Mouse (Mus musculus): ENCODE data around the gene Rchy1. TPM values are rescaled to one million over a fixed set of nuclear protein-coding genes. Genes with fewer than 3 reads are reported as not detected.

The Rchy1 gene
- total and polyA plus RNA-seq, 3 experiments, result 28.2 to 34.1 (median 32.4) TPM

DNA sequence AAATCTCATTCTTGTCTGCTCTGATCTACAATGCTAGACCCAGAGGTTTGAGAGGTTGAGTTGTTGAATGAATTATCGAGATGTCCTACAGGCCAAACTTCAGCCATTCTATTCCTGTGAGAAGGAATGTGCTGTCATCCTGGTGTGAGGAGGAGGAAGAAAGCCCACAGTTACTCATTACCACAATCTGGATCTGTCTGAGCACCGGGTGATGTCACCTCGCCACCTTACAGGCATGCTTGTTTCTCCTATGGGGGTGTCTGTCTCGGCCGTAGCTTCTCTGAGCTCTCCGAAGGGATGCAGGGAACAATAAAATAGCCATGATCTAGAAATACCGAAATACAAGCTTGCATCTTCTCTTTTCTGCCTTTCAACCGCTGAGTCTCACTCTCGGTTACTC lies 12.9 kb upstream of the Rchy1 start:
- dilution Hi-C loops (cut with MboI; ENCODE audit: extremely low pct_ligation_motif_present, extremely low pct_unique_long_range_greater_than_20kb, low sequenced_read_pairs) (no loop called here), in situ Hi-C loops (cut with MboI; ENCODE audit: low pct_ligation_motif_present, low pct_unique_long_range_greater_than_20kb, low sequenced_read_pairs) (no loop called here)
- TF ChIP-seq KAT2A (IDR thresholded peaks at IDR 0.05; ENCODE audit: insufficient replicate concordance, low read length), result no peak
- no peak for TF ChIP-seq ZC3H11A (IDR thresholded peaks at IDR 0.05; ENCODE audit: low read depth, low read length)
- H3K27me3 ChIP-seq (replicated peaks), result no peaks in the 10 kb centered on the region
- no peaks in the 10 kb centered on the region for H3K79me2 ChIP-seq (replicated peaks; ENCODE audit: control insufficient read depth, extremely low read depth, insufficient read depth, poor library complexity, severe bottlenecking)
- H3K27ac ChIP-seq (ENCODE audit: insufficient read depth, low read depth), result no peak overlapping the region
- H3K9ac ChIP-seq (ENCODE audit: insufficient read depth, low read depth), result no peak overlapping the region
- DNase-seq (ENCODE audit: extremely low read depth), result no peak
- H3K36me3 ChIP-seq (replicated peaks in 1 of 2; ENCODE audit: control insufficient read depth in 1 of 2, insufficient read depth in 1 of 2, low read length in 1 of 2), result no peaks in the 10 kb centered on the region
- peaks cover 13 to 18% of the 10 kb centered on the region in 2 experiments for H3K4me1 ChIP-seq (ENCODE audit: control insufficient read depth in 1 of 2, insufficient read depth in 2 of 2)
- H3K4me2 ChIP-seq (ENCODE audit: insufficient read depth, low read depth, poor library complexity, severe bottlenecking), result no peak overlapping the region
- no peaks in the 10 kb centered on the region for H3K9me3 ChIP-seq (replicated peaks; ENCODE audit: low read length)
- no peak overlapping the region for H3K4me3 ChIP-seq (replicated peaks in 1 of 3; ENCODE audit: low read depth in 2 of 3, low read length in 2 of 3, poor library complexity in 1 of 3)

DNA sequence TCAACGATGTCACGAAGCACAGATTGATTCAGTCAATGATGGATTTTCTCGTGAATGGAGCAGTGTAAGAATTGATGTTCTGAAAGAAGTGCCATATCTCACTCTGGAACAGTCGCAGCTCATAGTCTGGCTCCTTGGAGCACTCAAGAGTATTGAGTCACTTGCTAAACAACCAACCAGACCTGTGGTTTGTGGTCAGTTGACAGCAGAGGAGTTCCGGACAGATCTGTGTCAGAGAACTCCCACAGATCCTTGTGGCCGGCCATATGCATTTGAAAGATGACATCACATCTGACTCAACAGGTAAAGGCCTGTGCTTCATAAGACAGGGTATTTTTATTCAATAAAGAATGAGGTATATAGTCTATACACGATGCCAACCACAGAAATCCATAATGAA lies 11.1 kb upstream of the Rchy1 start:
- Histone ChIP-seq H3K27ac (ENCODE audit: insufficient read depth, low read depth) (no peak overlapping the region), H3K9me3 (replicated peaks; ENCODE audit: low read length) (no peaks in the 10 kb centered on the region), H3K27me3 (replicated peaks) (no peaks in the 10 kb centered on the region), H3K79me2 (replicated peaks; ENCODE audit: control insufficient read depth, extremely low read depth, insufficient read depth, poor library complexity, severe bottlenecking) (no peaks in the 10 kb centered on the region), H3K9ac (ENCODE audit: insufficient read depth, low read depth) (no peak overlapping the region), H3K4me3 (replicated peaks in 1 of 3; ENCODE audit: low read depth in 2 of 3, low read length in 2 of 3, poor library complexity in 1 of 3) (no peak overlapping the region), H3K4me1 (ENCODE audit: control insufficient read depth in 1 of 2, insufficient read depth in 2 of 2) (peaks cover 13 to 18% of the 10 kb centered on the region in 2 experiments), H3K4me2 (ENCODE audit: insufficient read depth, low read depth, poor library complexity, severe bottlenecking) (no peak overlapping the region), H3K36me3 (replicated peaks in 1 of 2; ENCODE audit: control insufficient read depth in 1 of 2, insufficient read depth in 1 of 2, low read length in 1 of 2) (peaks cover 2 to 6% of the 10 kb centered on the region in 2 experiments)
- TF ChIP-seq BHLHE40 (IDR thresholded peaks at IDR 0.05; ENCODE audit: low read depth, low read length), result peak; percentile 41; the same call in 1 of the 2 replicates
- peak; percentile 38; the same call in 1 of the 2 replicates for TF ChIP-seq EP300 (IDR thresholded peaks at IDR 0.05; ENCODE audit: low read length)
- TF ChIP-seq CHD1 (IDR thresholded peaks at IDR 0.05; ENCODE audit: low read depth, low read length), result no peak
- peak; percentile 74 for TF ChIP-seq ETS1 (conservative IDR thresholded peaks at IDR 0.05; ENCODE audit: low read depth, low read length)
- 0 out of 2 replicates have a peak, but pooled peaks have one; percentile 13 for TF ChIP-seq IRF4 (IDR thresholded peaks at IDR 0.05; ENCODE audit: low read depth, low read length)
- TF ChIP-seq ZC3H11A (IDR thresholded peaks at IDR 0.05; ENCODE audit: low read depth, low read length), result no peak
- no peak for TF ChIP-seq SIN3A (IDR thresholded peaks at IDR 0.05; ENCODE audit: low read length)
- DNase-seq (ENCODE audit: extremely low read depth), result peak; percentile 47
- in situ Hi-C loops (cut with MboI; ENCODE audit: low pct_ligation_motif_present, low pct_unique_long_range_greater_than_20kb, low sequenced_read_pairs), result no loop called here
- dilution Hi-C loops (cut with MboI; ENCODE audit: extremely low pct_ligation_motif_present, extremely low pct_unique_long_range_greater_than_20kb, low sequenced_read_pairs), result no loop called here

DNA sequence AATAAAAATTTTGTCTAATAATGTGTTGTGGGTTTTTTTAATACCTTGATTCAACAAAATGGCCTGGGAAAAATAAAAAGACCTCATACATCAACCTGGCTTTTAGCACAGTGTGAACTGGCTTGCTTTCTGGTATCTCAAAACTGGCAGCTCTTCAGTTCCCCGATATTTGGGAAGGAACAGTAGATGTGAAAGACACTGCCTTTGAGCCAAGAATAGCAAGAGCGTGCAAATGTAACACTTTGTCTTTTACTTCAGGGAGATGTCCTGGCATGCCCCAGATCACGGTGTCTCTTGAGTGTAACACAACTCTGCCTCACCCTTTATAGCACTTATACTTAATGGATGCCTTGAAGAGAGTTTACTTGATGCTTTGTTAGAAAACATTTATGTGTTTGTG lies 9.2 kb upstream of the Rchy1 start:
- Histone ChIP-seq H3K9ac (ENCODE audit: insufficient read depth, low read depth) (no peak overlapping the region), H3K79me2 (replicated peaks; ENCODE audit: control insufficient read depth, extremely low read depth, insufficient read depth, poor library complexity, severe bottlenecking) (no peaks in the 10 kb centered on the region), H3K9me3 (replicated peaks; ENCODE audit: low read length) (no peaks in the 10 kb centered on the region), H3K36me3 (replicated peaks in 1 of 2; ENCODE audit: control insufficient read depth in 1 of 2, insufficient read depth in 1 of 2, low read length in 1 of 2) (peaks cover 2 to 14% of the 10 kb centered on the region in 2 experiments), H3K4me1 (ENCODE audit: control insufficient read depth in 1 of 2, insufficient read depth in 2 of 2) (peaks cover 14 to 16% of the 10 kb centered on the region in 2 experiments), H3K4me3 (replicated peaks in 1 of 3; ENCODE audit: low read depth in 2 of 3, low read length in 2 of 3, poor library complexity in 1 of 3) (no peak overlapping the region), H3K27ac (ENCODE audit: insufficient read depth, low read depth) (no peak overlapping the region), H3K4me2 (ENCODE audit: insufficient read depth, low read depth, poor library complexity, severe bottlenecking) (no peak overlapping the region), H3K27me3 (replicated peaks) (no peaks in the 10 kb centered on the region)
- no peak for DNase-seq (ENCODE audit: extremely low read depth)
- dilution Hi-C loops (cut with MboI; ENCODE audit: extremely low pct_ligation_motif_present, extremely low pct_unique_long_range_greater_than_20kb, low sequenced_read_pairs), result no loop called here
- TF ChIP-seq CHD2 (IDR thresholded peaks at IDR 0.05; ENCODE audit: low read length) (no peak), NELFE (IDR thresholded peaks at IDR 0.05; ENCODE audit: low read depth, low read length) (no peak), EP300 (IDR thresholded peaks at IDR 0.05; ENCODE audit: low read length) (no peak), ZNF384 (IDR thresholded peaks at IDR 0.05; ENCODE audit: low read depth, low read length) (no peak), ETS1 (conservative IDR thresholded peaks at IDR 0.05; ENCODE audit: low read depth, low read length) (no peak), ZMIZ1 (IDR thresholded peaks at IDR 0.05; ENCODE audit: low read depth, low read length) (no peak), CHD1 (IDR thresholded peaks at IDR 0.05; ENCODE audit: low read depth, low read length) (no peak), MXI1 (IDR thresholded peaks at IDR 0.05; ENCODE audit: low read depth, low read length) (no peak), NRF1 (IDR thresholded peaks at IDR 0.05; ENCODE audit: low read depth, low read length) (no peak)
- in situ Hi-C loops (cut with MboI; ENCODE audit: low pct_ligation_motif_present, low pct_unique_long_range_greater_than_20kb, low sequenced_read_pairs), result no loop called here
